Mouse (Mus musculus) kidney, embryonic 16.5 days (tissue): ENCODE measurements around the gene Usp10. TPM values are rescaled to one million over a fixed set of nuclear protein-coding genes. Genes with fewer than 3 reads are reported as not detected.

Experiments
- ATAC-seq: fragments of 200-750 bp; cut with Nextera tagmentation; 2 replicates; pipeline ENCODE4 v1.8.0; 2017; ENCODE audit warnings: moderate TSS enrichment; ENCODE audit not compliant: low FRiP score, low TSS enrichment
- H3K27ac ChIP-seq: fragments of 300-500 bp; sonication (generic); 2 replicates; pipeline ENCODE4 v1.5.1; 2014; ENCODE audit warnings: low read length
- H3K27me3 ChIP-seq: fragments of 300-500 bp; sonication (generic); 2 replicates; pipeline ENCODE4 v1.6.1; 2014; ENCODE audit warnings: low read length, control low read depth, mixed read lengths; ENCODE audit not compliant: insufficient read depth
- H3K36me3 ChIP-seq: fragments of 300-500 bp; sonication (generic); 2 replicates; pipeline ENCODE4 v1.6.1; 2014; ENCODE audit warnings: low read length, control low read depth, mixed read lengths; ENCODE audit not compliant: insufficient read depth
- H3K4me1 ChIP-seq: fragments of 300-500 bp; sonication (generic); 2 replicates; pipeline ENCODE4 v1.6.1; 2014; ENCODE audit warnings: low read length, control low read depth, mixed read lengths; ENCODE audit not compliant: insufficient read depth
- H3K4me2 ChIP-seq: fragments of 300-500 bp; sonication (generic); replicated peaks from 2 replicates; pipeline ENCODE4 v1.6.1; 2014; ENCODE audit warnings: low read depth, low read length
- H3K4me3 ChIP-seq: fragments of 300-500 bp; sonication (generic); 2 replicates; pipeline ENCODE4 v1.5.1; 2014; ENCODE audit warnings: mild to moderate bottlenecking, low read length
- H3K9ac ChIP-seq: fragments of 300-500 bp; sonication (generic); replicated peaks from 2 replicates; pipeline ENCODE4 v1.6.1; 2014; ENCODE audit warnings: low read length
- H3K9me3 ChIP-seq: fragments of 300-500 bp; sonication (generic); 2 replicates; pipeline ENCODE4 v1.6.1; 2016; ENCODE audit warnings: low read length, control low read depth
- WGBS: fragments of 180-500 bp; shearing (Covaris S2); extraction: QIAGEN DNeasy Blood & Tissue Kit; methylation state at CpG from one replicate; pipeline ENCODE4 v1.1.7; 2014; 5-methylcytosine and 5-hydroxymethylcytosine counted together
- polyA plus RNA-seq: library from polyadenylated mRNA; unstranded; fragments of >200 nt; fragmentation: Nextera tagmentation; extraction: Ambion mirVana; gene quantifications from 2 replicates; pipeline ENCODE4 v1.2.1, GENCODE M21; 2015

Usp10 gene
- polyA plus RNA-seq, 1 experiment from 2014 or later: 194 TPM

DNA sequence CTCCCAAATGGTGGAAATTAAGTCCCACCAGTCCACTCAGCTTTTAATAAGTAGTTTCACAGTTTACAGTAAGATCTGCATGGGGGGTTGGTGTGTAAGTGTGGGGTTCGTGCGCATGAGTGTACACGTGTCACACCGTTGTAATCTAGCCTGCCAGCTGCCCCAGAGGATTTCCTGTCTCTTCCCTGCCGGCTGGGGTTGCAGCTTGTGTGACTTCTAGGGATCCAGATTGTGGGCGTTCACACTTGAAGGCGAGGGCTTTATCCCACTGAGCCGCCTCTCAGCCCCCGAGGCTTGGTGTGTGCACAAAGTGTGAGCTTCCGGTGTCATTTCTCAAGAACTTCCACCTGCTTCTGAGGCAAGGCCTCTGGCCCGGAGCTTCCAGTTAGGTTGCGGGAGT is 62.4 kb downstream of the Usp10 start:
- WGBS: 56% methylated on average over 12 of the region's 12 CpGs
- Histone ChIP-seq H3K4me1 (peaks cover 5% of the 10 kb centered on the region; the same call in 1 of the 2 replicates), H3K27me3 (no peaks in the 10 kb centered on the region), H3K36me3 (no peaks in the 10 kb centered on the region), H3K4me2 (no peak overlapping the region), H3K4me3 (no peak overlapping the region), H3K9me3 (0 out of 2 replicates have a peak, but pooled peaks cover 1% of the 10 kb centered on the region), H3K27ac (no peak overlapping the region), H3K9ac (no peak overlapping the region)
- ATAC-seq: peak; percentile 46; the same call in 1 of the 2 replicates

DNA sequence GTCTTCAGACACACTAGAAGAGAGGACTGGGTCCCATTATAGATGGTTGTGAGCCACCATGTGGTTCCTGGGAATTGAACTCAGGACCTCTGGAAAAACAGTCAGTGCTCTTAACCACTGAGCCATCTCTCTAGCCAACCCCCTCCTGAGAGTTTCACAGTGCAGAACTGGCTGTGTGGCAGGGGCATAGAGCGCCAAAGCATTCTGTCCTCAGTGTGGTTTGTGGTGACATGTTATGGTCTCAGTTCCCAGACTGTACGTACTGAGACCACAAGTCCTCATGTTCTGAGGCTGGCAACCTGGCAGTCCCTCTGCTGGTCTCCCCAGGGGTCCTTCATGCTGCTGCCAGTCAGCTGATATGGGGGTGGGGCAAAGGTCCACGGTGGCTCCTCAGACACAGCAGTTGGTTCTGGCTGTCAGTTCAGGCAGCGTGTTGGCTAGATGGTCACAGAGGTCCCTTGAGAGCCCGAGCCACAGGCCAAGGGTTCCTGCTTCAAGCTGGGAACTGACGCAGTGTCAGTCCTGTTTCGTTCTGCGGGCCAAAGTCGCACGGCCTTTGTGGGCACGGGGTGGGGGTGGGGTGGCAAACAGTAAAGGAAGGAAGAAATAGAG is 68.7 kb downstream of the Usp10 start:
- no peak overlapping the region for H3K4me3 ChIP-seq
- no peak for ATAC-seq

GRCm38 (mm10) chr8:119981253-119981652 is 71.1 kb downstream of the Usp10 start:
- no peak for ATAC-seq
- WGBS: 78% methylated on average over 4 of the region's 4 CpGs

More for the DNA sequence above, 68.7 kb downstream of the Usp10 start:
- H3K4me1 ChIP-seq: no peaks in the 10 kb centered on the region
- H3K27ac ChIP-seq: no peak overlapping the region
- H3K36me3 ChIP-seq: no peaks in the 10 kb centered on the region
- H3K4me2 ChIP-seq: no peak overlapping the region
- WGBS: 74% methylated on average over 11 of the region's 11 CpGs
- H3K27me3 ChIP-seq: no peaks in the 10 kb centered on the region
- no peak overlapping the region for H3K9ac ChIP-seq
- H3K9me3 ChIP-seq: no peaks in the 10 kb centered on the region

DNA sequence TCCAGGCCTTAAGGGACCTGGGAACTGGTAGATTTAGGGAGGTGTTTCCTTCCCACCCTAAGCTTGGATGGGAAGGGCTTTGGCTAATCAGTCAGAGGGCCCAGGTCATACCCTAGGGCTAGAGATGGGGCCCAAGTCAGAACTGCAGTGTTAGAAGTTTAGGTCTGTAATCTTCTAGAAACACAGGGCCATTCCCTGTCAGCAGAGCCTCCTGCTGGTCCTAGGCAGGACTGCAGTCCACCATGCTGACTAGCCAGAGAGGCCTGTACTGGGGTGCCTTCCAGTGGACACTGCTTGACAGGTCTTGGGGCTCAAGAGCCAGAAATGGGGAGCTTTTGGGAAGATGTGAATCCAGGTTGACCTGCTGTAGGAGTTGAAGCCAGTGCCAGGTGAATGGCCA is 73.9 kb downstream of the Usp10 start:
- Histone ChIP-seq H3K4me2 (no peak overlapping the region), H3K27me3 (no peaks in the 10 kb centered on the region), H3K9ac (no peak overlapping the region), H3K4me3 (no peak overlapping the region), H3K9me3 (no peaks in the 10 kb centered on the region), H3K27ac (no peak overlapping the region), H3K36me3 (no peaks in the 10 kb centered on the region), H3K4me1 (peaks cover 8% of the 10 kb centered on the region; the same call in 1 of the 2 replicates)
- ATAC-seq: no peak

More at GRCm38 (mm10) chr8:119981253-119981652, 71.1 kb downstream of the Usp10 start:
- H3K4me3 ChIP-seq: no peak overlapping the region
- H3K4me2 ChIP-seq: no peak overlapping the region
- H3K9ac ChIP-seq: no peak overlapping the region
- no peak overlapping the region for H3K27ac ChIP-seq
- H3K9me3 ChIP-seq: no peaks in the 10 kb centered on the region
- H3K27me3 ChIP-seq: no peaks in the 10 kb centered on the region
- H3K36me3 ChIP-seq: no peaks in the 10 kb centered on the region
- H3K4me1 ChIP-seq: no peaks in the 10 kb centered on the region

DNA sequence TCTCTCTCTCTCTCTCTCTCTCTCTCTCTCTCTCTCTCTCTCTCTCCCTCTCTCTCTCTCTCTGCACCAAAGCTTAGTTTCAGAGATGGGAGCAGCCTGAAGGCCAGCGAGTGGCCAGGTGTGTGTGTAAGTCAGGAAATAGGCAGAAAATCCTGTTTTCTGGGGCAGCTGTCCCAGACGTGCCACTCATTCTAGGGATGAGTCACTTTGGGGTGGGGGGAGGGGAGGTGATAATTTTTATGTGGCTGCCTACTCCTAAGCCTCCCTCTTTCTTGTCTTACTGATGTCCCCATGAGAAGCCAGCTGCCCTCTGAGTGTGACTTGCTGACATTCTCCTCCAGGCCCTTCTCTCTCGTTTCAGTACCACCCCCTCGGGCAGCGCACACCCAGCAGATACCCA is 76.0 kb downstream of the Usp10 start:
- 58% methylated on average over 5 of the region's 5 CpGs for WGBS
- no peaks in the 10 kb centered on the region for H3K36me3 ChIP-seq
- no peak for ATAC-seq

DNA sequence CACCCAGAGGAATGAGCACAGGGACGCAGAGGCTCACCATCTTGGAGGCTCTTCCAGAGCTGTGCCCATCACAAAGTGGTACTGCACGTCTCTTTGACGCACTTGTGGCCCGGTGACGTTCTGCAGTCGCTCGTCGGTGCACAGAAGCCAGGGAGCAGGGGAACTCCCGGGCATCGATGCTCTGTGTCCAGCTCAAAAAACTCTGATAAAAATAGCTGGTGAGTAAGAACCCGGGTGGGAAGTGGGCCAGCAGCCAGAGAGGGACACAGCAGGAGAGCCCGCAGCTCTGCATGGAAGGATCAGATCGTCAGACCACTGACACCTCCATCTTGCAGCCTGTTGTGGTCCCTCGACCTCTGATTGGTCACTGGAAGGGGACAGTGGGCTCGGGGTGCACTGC is 77.9 kb downstream of the Usp10 start:
- ATAC-seq: no peak

More for the DNA sequence above, 76.0 kb downstream of the Usp10 start:
- peaks cover 8% of the 10 kb centered on the region; the same call in 1 of the 2 replicates for H3K4me1 ChIP-seq
- H3K4me2 ChIP-seq: no peak overlapping the region
- H3K9me3 ChIP-seq: no peaks in the 10 kb centered on the region
- H3K9ac ChIP-seq: no peak overlapping the region
- H3K27me3 ChIP-seq: peaks cover 4% of the 10 kb centered on the region; the same call in 1 of the 2 replicates
- H3K4me3 ChIP-seq: no peak overlapping the region
- no peak overlapping the region for H3K27ac ChIP-seq

GRCm38 (mm10) chr8:119992249-119992648 is 82.1 kb downstream of the Usp10 start, which contains the start of gene Crispld2:
Gene Crispld2, plus strand, starts transcription at chr8:119992438.
- Histone ChIP-seq H3K27me3 (peaks cover 20% of the 10 kb centered on the region), H3K27ac (no peak within 1 kb of the TSS), H3K9me3 (no peaks in the 10 kb centered on the region), H3K4me1 (peaks cover 32% of the 10 kb centered on the region), H3K4me3 (peak within 1 kb of the TSS; percentile 43), H3K9ac (peak within 1 kb of the TSS; percentile 51), H3K4me2 (peak within 1 kb of the TSS; percentile 52), H3K36me3 (no peaks in the 10 kb centered on the region)
- ATAC-seq: peak; percentile 93
- WGBS: under 1% methylated on average over 25 of the region's 25 CpGs

More for the DNA sequence above, 77.9 kb downstream of the Usp10 start:
- Histone ChIP-seq H3K27me3 (peaks cover 16% of the 10 kb centered on the region), H3K36me3 (no peaks in the 10 kb centered on the region), H3K4me3 (no peak overlapping the region), H3K4me2 (no peak overlapping the region), H3K9me3 (no peaks in the 10 kb centered on the region), H3K27ac (peak overlapping the region; percentile 65), H3K9ac (no peak overlapping the region), H3K4me1 (peaks cover 19% of the 10 kb centered on the region)
- 70% methylated on average over 15 of the region's 15 CpGs for WGBS

GRCm38 (mm10) chr8:119994114-119994513 is 84.0 kb downstream of the Usp10 start:
- no peak overlapping the region for H3K27ac ChIP-seq
- peaks cover 20% of the 10 kb centered on the region for H3K27me3 ChIP-seq
- H3K9me3 ChIP-seq: no peaks in the 10 kb centered on the region
- peak; percentile 34; the same call in 1 of the 2 replicates for ATAC-seq
- no peak overlapping the region for H3K4me2 ChIP-seq
- WGBS: 32% methylated on average over 7 of the region's 7 CpGs
- peaks cover 33% of the 10 kb centered on the region for H3K4me1 ChIP-seq
- no peaks in the 10 kb centered on the region for H3K36me3 ChIP-seq
- no peak overlapping the region for H3K9ac ChIP-seq
- H3K4me3 ChIP-seq: no peak overlapping the region

- no peaks in the 10 kb centered on the region for H3K9me3 ChIP-seq
- H3K27me3 ChIP-seq: peaks cover 20% of the 10 kb centered on the region
- H3K27ac ChIP-seq: no peak overlapping the region
- H3K9ac ChIP-seq: no peak overlapping the region
- WGBS: 35% methylated on average over 6 of the region's 6 CpGs
- no peak overlapping the region for H3K4me3 ChIP-seq
- 0 out of 2 replicates have a peak, but pooled peaks have one; percentile 2 for ATAC-seq
- H3K36me3 ChIP-seq: no peaks in the 10 kb centered on the region
- peaks cover 33% of the 10 kb centered on the region for H3K4me1 ChIP-seq
- H3K4me2 ChIP-seq: no peak overlapping the region
Observed at GRCm38 (mm10) chr8:119994556-119994955, 84.4 kb downstream of the Usp10 start.

GRCm38 (mm10) chr8:119997266-119997665 is 87.1 kb downstream of the Usp10 start:
- 82% methylated on average over 4 of the region's 4 CpGs for WGBS
- H3K27me3 ChIP-seq: peaks cover 11% of the 10 kb centered on the region
- no peak for ATAC-seq
- no peak overlapping the region for H3K9ac ChIP-seq
- no peak overlapping the region for H3K4me3 ChIP-seq
- no peaks in the 10 kb centered on the region for H3K36me3 ChIP-seq
- H3K4me1 ChIP-seq: peaks cover 37% of the 10 kb centered on the region
- no peak overlapping the region for H3K4me2 ChIP-seq
- no peak overlapping the region for H3K27ac ChIP-seq
- H3K9me3 ChIP-seq: no peaks in the 10 kb centered on the region
